Mouse (Mus musculus) liver, embryonic 14.5 days (tissue): Measurements from ENCODE around the gene Fam20c.

Experiments used
- CTCF ChIP-seq: IDR thresholded peaks from 2 replicates; pipeline ENCODE4 v1.5.1; 2016; ENCODE audit warnings: antibody characterized with exemption, low read depth, control low read depth
- EP300 ChIP-seq: IDR thresholded peaks from 2 replicates; pipeline ENCODE4 v1.6.1; 2016; ENCODE audit warnings: antibody characterized with exemption, low read depth

DNA sequence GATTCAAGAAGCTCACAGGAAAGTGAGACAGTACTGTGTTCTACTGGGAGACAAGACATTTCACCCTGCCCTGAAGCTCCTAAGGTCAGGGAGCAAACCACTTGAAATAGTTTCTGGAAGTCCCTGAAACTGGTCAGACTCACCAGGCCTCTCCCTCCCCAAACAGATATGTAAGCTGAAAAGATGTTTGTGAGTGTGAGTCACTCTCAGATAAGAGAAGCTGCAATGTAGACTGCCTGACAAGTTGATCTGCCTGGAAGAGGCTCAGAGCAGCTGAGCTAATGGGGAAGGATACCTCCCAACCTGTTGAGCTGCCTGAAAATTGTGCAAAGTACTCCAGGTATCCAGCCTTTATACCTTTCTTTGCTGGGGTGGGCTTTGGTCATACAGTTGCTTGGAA is 46.9 kb upstream of the Fam20c start:
- no peak for TF ChIP-seq CTCF
- no peak for TF ChIP-seq EP300
